18 mouse cellular contexts compared by ENCODE assay signal in the genomic region with DNA sequence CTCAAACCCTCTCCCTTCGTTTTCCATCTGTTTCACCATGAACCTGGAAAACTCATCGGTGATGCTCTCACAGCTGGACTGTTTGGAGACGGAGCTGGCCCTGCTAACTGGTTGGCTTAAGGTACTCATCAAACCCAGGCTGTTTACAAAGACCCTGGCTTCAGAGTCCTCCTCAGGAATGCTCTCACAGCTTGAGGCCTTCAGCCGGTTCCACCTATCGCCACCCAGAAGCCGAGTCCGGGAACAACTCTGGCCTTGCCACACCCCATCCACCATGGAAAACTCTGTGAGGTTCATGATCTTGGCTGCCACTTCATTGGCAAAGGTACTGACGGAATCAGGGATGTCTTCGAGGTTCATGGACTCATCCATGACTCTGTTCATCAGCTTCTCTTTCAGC.
A peak's percentile ranks its signal among the peaks of the same experiment; 100 is the strongest.
DNase-seq lines count a peak whose midpoint lies in the region; ATAC-seq lines count a peak whose summit lies in the region.
"Had no signal": no experiment of that assay in that cellular context is flagged by ENCODE, and none has a peak within 500 bp of the region (broad histone marks: within the 10 kb centered on the region; RNA-seq: fewer than 3 reads in every experiment).

No protein-coding gene starts in this region.

- H3K27ac ChIP-seq in forebrain, embryonic 13.5 days, result peak overlapping the region; percentile 57
- no peak overlapping the region for H3K27ac ChIP-seq in forebrain, embryonic 10.5 days
- H3K27ac ChIP-seq in hindbrain, embryonic 15.5 days (replicated peaks), result peak overlapping the region; percentile 61
- H3K27ac ChIP-seq in hindbrain, embryonic 12.5 days, result no peak overlapping the region
- no peak overlapping the region for H3K27ac ChIP-seq in midbrain, embryonic 14.5 days (replicated peaks; ENCODE audit: low read depth, low read length)
- H3K27ac ChIP-seq in midbrain, embryonic 10.5 days (replicated peaks), result no peak overlapping the region
- peak overlapping the region; percentile 79 for H3K27ac ChIP-seq in forebrain, embryonic 16.5 days (ENCODE audit: low read length)
- H3K27ac ChIP-seq: limb, embryonic 12.5 days; midbrain, embryonic 12.5 days; stomach, embryonic 15.5 days had no signal

- H3K4me2 ChIP-seq in forebrain, embryonic 13.5 days, result no peak overlapping the region
- no peak overlapping the region for H3K4me2 ChIP-seq in hindbrain, embryonic 15.5 days
- H3K4me2 ChIP-seq in hindbrain, embryonic 12.5 days (replicated peaks), result no peak overlapping the region
- H3K4me2 ChIP-seq in midbrain, embryonic 14.5 days (ENCODE audit: low read length), result no peak overlapping the region
- peak overlapping the region; percentile 18; the same call in 1 of the 2 replicates for H3K4me2 ChIP-seq in forebrain, embryonic 16.5 days (ENCODE audit: low read length)
- H3K4me2 ChIP-seq: heart, embryonic 12.5 days; limb, embryonic 12.5 days; liver, embryonic 11.5 days; midbrain, embryonic 12.5 days; stomach, embryonic 15.5 days had no signal

- H3K4me1 ChIP-seq in forebrain, embryonic 13.5 days, result peaks cover 3% of the 10 kb centered on the region; the same call in 1 of the 2 replicates
- 0 out of 2 replicates have a peak, but pooled peaks cover 3% of the 10 kb centered on the region for H3K4me1 ChIP-seq in forebrain, embryonic 10.5 days
- no peaks in the 10 kb centered on the region for H3K4me1 ChIP-seq in hindbrain, embryonic 15.5 days (replicated peaks)
- H3K4me1 ChIP-seq in hindbrain, embryonic 12.5 days, result no peaks in the 10 kb centered on the region
- no peaks in the 10 kb centered on the region for H3K4me1 ChIP-seq in midbrain, embryonic 14.5 days (ENCODE audit: control insufficient read depth, insufficient read depth, low read length)
- 0 out of 2 replicates have a peak, but pooled peaks cover 3% of the 10 kb centered on the region for H3K4me1 ChIP-seq in midbrain, embryonic 10.5 days
- peaks cover 11% of the 10 kb centered on the region for H3K4me1 ChIP-seq in forebrain, embryonic 16.5 days (replicated peaks; ENCODE audit: control insufficient read depth, insufficient read depth, low read length)
- H3K4me1 ChIP-seq: heart, embryonic 12.5 days; limb, embryonic 12.5 days; midbrain, embryonic 12.5 days; stomach, embryonic 15.5 days had no signal

- no peak overlapping the region for H3K4me3 ChIP-seq in forebrain, embryonic 13.5 days
- no peak overlapping the region for H3K4me3 ChIP-seq in forebrain, embryonic 10.5 days
- no peak overlapping the region for H3K4me3 ChIP-seq in hindbrain, embryonic 15.5 days
- H3K4me3 ChIP-seq in hindbrain, embryonic 12.5 days, result no peak overlapping the region
- no peak overlapping the region for H3K4me3 ChIP-seq in midbrain, embryonic 14.5 days (replicated peaks; ENCODE audit: low read depth, low read length)
- no peak overlapping the region for H3K4me3 ChIP-seq in midbrain, embryonic 10.5 days
- H3K4me3 ChIP-seq in forebrain, embryonic 16.5 days (replicated peaks; ENCODE audit: low read length), result no peak overlapping the region
- H3K4me3 ChIP-seq: heart, embryonic 12.5 days; limb, embryonic 12.5 days; midbrain, embryonic 12.5 days; stomach, embryonic 15.5 days had no signal

- peak; percentile 44; the same call in 1 of the 2 replicates for ATAC-seq in forebrain, embryonic 13.5 days
- peak; percentile 52 for ATAC-seq in hindbrain, embryonic 15.5 days (ENCODE audit: low FRiP score, low read depth)
- no peak for ATAC-seq in hindbrain, embryonic 12.5 days (ENCODE audit: low FRiP score)
- 0 out of 2 replicates have a peak, but pooled peaks have one; percentile 24 for ATAC-seq in midbrain, embryonic 14.5 days (ENCODE audit: low FRiP score, low TSS enrichment)
- ATAC-seq in forebrain, embryonic 16.5 days, result peak; percentile 8; the same call in 1 of the 2 replicates

- no peak for DNase-seq in forebrain, embryonic 10.5 days (ENCODE audit: extremely low spot score, low spot score)
- no peak for DNase-seq in midbrain, embryonic 14.5 days
- DNase-seq in midbrain, embryonic 10.5 days (ENCODE audit: low spot score), result no peak
- no peak for DNase-seq in urinary bladder, postnatal 25 days (ENCODE audit: low spot score)
- DNase-seq: adrenal gland, postnatal 36 days; kidney, adult 11 months; kidney, postnatal 4 days; lung, adult 18-20 months; thymus, adult 2 months had no signal

- no peak overlapping the region for H3K9ac ChIP-seq in forebrain, embryonic 13.5 days
- no peak overlapping the region for H3K9ac ChIP-seq in hindbrain, embryonic 15.5 days
- no peak overlapping the region for H3K9ac ChIP-seq in hindbrain, embryonic 12.5 days
- no peak overlapping the region for H3K9ac ChIP-seq in midbrain, embryonic 14.5 days (replicated peaks; ENCODE audit: low read length)
- H3K9ac ChIP-seq in forebrain, embryonic 16.5 days (replicated peaks; ENCODE audit: low read depth, low read length), result no peak overlapping the region
- H3K9ac ChIP-seq: heart, embryonic 12.5 days; limb, embryonic 12.5 days; midbrain, embryonic 12.5 days; stomach, embryonic 15.5 days had no signal

- no peaks in the 10 kb centered on the region for H3K27me3 ChIP-seq in forebrain, embryonic 13.5 days
- H3K27me3 ChIP-seq in forebrain, embryonic 10.5 days (ENCODE audit: poor library complexity, severe bottlenecking), result no peaks in the 10 kb centered on the region
- H3K27me3 ChIP-seq in hindbrain, embryonic 15.5 days, result no peaks in the 10 kb centered on the region
- no peaks in the 10 kb centered on the region for H3K27me3 ChIP-seq in hindbrain, embryonic 12.5 days
- H3K27me3 ChIP-seq in midbrain, embryonic 14.5 days (ENCODE audit: control insufficient read depth, insufficient read depth, low read length), result no peaks in the 10 kb centered on the region
- H3K27me3 ChIP-seq in midbrain, embryonic 10.5 days (ENCODE audit: low read depth, poor library complexity, severe bottlenecking), result no peaks in the 10 kb centered on the region
- no peaks in the 10 kb centered on the region for H3K27me3 ChIP-seq in forebrain, embryonic 16.5 days (replicated peaks; ENCODE audit: control insufficient read depth, insufficient read depth, low read length)
- H3K27me3 ChIP-seq: heart, embryonic 12.5 days; limb, embryonic 12.5 days; midbrain, embryonic 12.5 days; stomach, embryonic 15.5 days had no signal

- H3K9me3 ChIP-seq in forebrain, embryonic 13.5 days (replicated peaks), result no peaks in the 10 kb centered on the region
- H3K9me3 ChIP-seq in forebrain, embryonic 10.5 days, result no peaks in the 10 kb centered on the region
- H3K9me3 ChIP-seq in hindbrain, embryonic 15.5 days, result no peaks in the 10 kb centered on the region
- no peaks in the 10 kb centered on the region for H3K9me3 ChIP-seq in hindbrain, embryonic 12.5 days (replicated peaks)
- no peaks in the 10 kb centered on the region for H3K9me3 ChIP-seq in midbrain, embryonic 14.5 days (ENCODE audit: control insufficient read depth, low read length)
- H3K9me3 ChIP-seq in midbrain, embryonic 10.5 days (replicated peaks), result no peaks in the 10 kb centered on the region
- no peaks in the 10 kb centered on the region for H3K9me3 ChIP-seq in forebrain, embryonic 16.5 days (ENCODE audit: control insufficient read depth, low read length)
- H3K9me3 ChIP-seq: heart, embryonic 12.5 days; limb, embryonic 12.5 days; midbrain, embryonic 12.5 days; stomach, embryonic 15.5 days had no signal

- WGBS in forebrain, embryonic 13.5 days, result 91% methylated on average over 9 of the region's 9 CpGs
- WGBS in forebrain, embryonic 10.5 days, result 91% methylated on average over 9 of the region's 9 CpGs
- WGBS in hindbrain, embryonic 15.5 days, result 86% methylated on average over 9 of the region's 9 CpGs
- WGBS in hindbrain, embryonic 12.5 days, result 88% methylated on average over 9 of the region's 9 CpGs
- WGBS in midbrain, embryonic 14.5 days, result 88% methylated on average over 9 of the region's 9 CpGs
- WGBS in midbrain, embryonic 10.5 days, result 87% methylated on average over 9 of the region's 9 CpGs
- 74% methylated on average over 9 of the region's 9 CpGs for WGBS in forebrain, embryonic 16.5 days

- H3K36me3 ChIP-seq in forebrain, embryonic 13.5 days (ENCODE audit: poor library complexity, severe bottlenecking), result no peaks in the 10 kb centered on the region
- no peaks in the 10 kb centered on the region for H3K36me3 ChIP-seq in forebrain, embryonic 10.5 days (replicated peaks)
- no peaks in the 10 kb centered on the region for H3K36me3 ChIP-seq in hindbrain, embryonic 15.5 days
- no peaks in the 10 kb centered on the region for H3K36me3 ChIP-seq in hindbrain, embryonic 12.5 days
- no peaks in the 10 kb centered on the region for H3K36me3 ChIP-seq in midbrain, embryonic 14.5 days (ENCODE audit: control insufficient read depth, insufficient read depth, low read length)
- no peaks in the 10 kb centered on the region for H3K36me3 ChIP-seq in midbrain, embryonic 10.5 days
- H3K36me3 ChIP-seq in forebrain, embryonic 16.5 days (ENCODE audit: control insufficient read depth, insufficient read depth), result no peaks in the 10 kb centered on the region
- H3K36me3 ChIP-seq: limb, embryonic 12.5 days; midbrain, embryonic 12.5 days; stomach, embryonic 15.5 days had no signal

Comparison
In these comparisons a context has a peak if more than half of its experiments do, and no peak if none do; other contexts are left out.
1. H3K27ac ChIP-seq: peak in forebrain, embryonic 13.5 days (single experiment), hindbrain, embryonic 15.5 days (single experiment) and forebrain, embryonic 16.5 days (single experiment); none in forebrain, embryonic 10.5 days (single experiment), hindbrain, embryonic 12.5 days (single experiment), midbrain, embryonic 14.5 days (single experiment) and midbrain, embryonic 10.5 days (single experiment).